Mouse (Mus musculus) forelimb bud, embryonic 11.5 days (tissue): ENCODE measurements around the gene Zfp326.

ENCODE experiments used
- DNase-seq: peaks from one replicate; pipeline ENCODE4 v3.0.0-alpha.2; 2012; ENCODE audit warnings: low read depth, low spot score

The Zfp326 gene

GRCm38 (mm10) chr5:105867427-105867826, 8.9 kb upstream of the Zfp326 start:
- no peak for DNase-seq

- peak; percentile 52 for DNase-seq
Observed at GRCm38 (mm10) chr5:105867841-105868447, 8.4 kb upstream of the Zfp326 start.

DNA sequence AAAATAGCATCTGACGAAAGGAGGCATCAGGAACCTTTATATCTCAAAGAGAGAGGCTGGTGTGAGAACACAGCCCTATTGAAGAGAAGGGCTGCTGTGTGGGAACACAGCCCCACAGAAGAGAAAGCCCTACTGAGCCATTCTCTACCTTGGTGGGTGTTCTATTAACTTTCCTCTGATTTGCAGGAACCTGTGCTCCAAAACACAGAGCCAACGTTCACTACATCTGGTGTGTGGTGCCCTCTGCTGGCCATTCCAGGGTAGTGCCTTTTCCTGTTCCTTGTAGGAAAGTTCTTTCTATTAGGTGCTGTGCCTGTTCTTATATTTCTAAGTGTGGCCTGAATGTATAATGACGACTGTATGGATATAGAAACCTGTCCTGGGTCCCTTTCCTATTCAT, 7.8 kb upstream of the Zfp326 start:
- peak; percentile 86 for DNase-seq

GRCm38 (mm10) chr5:105869739-105870138, 6.6 kb upstream of the Zfp326 start:
- DNase-seq, result no peak

GRCm38 (mm10) chr5:105871140-105871539, 5.2 kb upstream of the Zfp326 start:
- no peak for DNase-seq

- DNase-seq, result no peak
Observed at GRCm38 (mm10) chr5:105872176-105872575, 4.2 kb upstream of the Zfp326 start.

- no peak for DNase-seq
Observed at GRCm38 (mm10) chr5:105872916-105873315, 3.4 kb upstream of the Zfp326 start.

DNA sequence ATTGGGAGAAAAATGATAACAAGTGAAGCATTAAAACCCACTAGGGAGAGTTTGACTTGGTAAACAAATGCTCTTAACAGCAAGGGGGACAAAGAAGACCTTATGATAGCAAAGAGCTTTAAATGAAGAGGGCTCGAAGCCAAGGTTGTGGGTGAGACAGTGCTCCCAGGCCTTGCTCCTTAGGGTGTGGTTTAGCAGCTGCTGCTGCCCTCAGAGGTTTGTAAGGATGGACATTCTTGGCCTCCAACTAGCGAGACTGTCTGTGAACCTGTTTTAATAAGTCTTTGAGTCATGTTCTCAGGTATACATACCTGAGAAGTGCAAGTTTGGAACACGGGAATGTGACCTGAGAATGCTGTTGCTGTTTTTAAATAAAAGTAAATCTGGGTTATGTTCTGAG, 2.6 kb upstream of the Zfp326 start:
- DNase-seq, result no peak

DNA sequence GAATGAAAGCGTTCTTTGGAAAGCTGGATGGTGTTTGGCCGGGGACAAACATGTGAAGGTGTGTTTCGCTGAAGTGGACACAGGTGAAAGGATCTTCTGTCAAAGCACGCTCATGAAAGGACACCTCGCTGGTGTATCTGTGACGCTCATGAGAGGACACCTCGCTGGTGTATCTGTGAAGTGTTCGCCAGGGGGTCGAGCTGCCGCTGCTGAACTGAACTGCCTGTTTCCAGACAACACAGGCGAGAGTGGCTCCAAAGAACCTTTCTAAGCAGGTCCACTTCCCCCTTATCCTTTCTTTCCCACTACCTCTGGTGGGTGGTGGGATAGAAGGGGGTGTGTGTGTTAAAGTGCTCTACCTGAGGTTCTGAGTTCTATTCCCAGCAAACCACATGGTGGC, 1.9 kb upstream of the Zfp326 start:
- DNase-seq, result no peak

GRCm38 (mm10) chr5:105876925-105877774, 785 bp downstream of the Zfp326 start:
- peak; percentile 25 for DNase-seq

DNA sequence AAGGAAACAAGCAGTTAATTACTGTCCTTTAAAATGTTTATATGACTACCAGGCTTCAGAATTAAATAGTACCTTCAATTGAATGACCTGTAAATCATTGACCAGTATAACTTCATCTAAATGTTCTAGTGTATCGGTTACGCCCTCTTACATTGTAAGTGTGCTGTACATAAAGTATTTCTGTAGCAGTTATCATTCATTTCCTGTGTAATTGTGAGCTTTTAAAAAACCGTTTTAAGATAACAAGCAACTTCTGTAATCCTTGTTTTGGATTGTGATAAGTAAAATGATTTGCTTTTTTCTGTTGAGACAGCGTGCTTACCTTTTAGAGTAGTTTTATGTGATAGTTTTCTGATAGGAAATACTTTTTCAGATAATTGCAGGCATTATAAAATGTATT, 11.0 kb downstream of the Zfp326 start:
- no peak for DNase-seq

GRCm38 (mm10) chr5:105898161-105898560, 21.8 kb downstream of the Zfp326 start:
- DNase-seq, result no peak

DNA sequence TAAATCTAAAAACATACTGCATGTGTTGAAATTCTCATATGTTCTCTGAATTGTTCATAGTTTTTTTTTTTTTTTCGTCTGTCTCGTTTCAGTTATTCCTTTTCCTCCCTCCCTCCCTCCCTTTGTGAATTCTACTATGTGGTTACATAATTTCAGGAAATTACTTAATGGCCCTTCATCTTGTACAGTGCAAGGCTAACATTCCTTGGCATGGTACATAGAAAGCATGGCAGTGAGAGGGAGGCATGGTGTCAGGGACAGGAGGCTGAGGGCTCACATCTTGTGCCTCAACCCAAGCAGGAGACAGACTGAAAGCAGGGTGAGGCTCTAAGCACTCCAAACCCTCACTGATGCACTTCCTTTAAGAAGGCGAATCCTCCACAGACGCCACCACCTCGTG, 32.8 kb downstream of the Zfp326 start:
- no peak for DNase-seq

DNA sequence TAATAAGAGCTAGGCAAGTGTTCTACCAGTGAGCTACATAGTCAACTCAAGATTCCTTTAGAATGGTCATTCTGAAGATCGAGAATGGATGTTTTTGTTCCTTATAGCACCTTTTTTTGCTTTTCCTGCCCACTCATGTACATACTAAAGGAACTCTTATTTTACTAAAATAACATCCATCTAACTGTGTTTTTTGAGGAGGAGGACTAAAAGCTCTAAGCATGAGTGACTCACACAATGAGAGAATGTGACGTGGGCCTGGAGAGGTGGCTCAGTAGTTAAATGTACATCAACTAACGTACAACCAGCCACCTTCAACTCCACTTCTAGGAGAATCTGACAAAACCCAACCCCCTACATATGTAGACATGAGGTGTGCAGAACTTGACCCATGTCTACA, 33.3 kb downstream of the Zfp326 start:
- DNase-seq, result no peak

DNA sequence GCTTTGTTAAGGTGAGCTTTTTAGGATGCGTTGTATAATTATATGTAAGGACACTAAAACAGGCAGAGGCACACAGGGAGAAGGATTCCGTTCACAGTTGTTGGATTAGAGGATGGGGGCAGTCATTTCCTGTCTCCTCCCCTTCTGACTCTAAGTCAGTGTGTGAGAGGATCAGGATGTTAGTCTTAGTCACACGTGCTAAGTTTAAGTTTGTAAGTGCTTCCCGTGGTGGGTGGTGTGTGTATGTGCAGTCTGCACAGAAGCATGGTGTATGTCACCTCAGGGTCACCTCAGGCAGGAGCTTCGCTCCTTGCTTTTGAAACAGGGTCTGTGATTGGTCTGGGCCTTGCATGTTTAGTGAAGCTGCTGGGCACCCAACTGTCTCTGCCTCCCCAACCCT, 35.1 kb downstream of the Zfp326 start:
- DNase-seq, result no peak

GRCm38 (mm10) chr5:105917398-105917797, 41.0 kb downstream of the Zfp326 start:
- no peak for DNase-seq

DNA sequence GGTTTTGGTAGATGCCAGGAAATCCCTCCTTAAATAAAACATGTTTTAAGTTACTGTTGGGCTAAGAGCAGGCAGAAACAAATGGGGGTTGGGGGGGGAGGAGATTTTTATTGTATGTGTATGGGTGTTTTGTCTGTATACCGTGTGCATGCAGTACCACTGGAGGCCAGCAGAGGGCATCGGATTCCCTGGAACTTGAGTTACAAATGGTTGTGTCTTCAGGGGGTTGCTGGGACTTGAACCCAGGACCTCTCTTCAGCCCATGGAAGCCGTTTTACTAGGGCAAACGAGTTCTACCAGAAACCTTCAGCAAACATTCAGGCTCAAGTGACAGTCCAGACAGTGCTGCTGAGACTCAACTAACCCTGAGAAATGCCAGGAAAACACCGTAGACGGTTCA, 41.9 kb downstream of the Zfp326 start:
- peak; percentile 19 for DNase-seq

DNA sequence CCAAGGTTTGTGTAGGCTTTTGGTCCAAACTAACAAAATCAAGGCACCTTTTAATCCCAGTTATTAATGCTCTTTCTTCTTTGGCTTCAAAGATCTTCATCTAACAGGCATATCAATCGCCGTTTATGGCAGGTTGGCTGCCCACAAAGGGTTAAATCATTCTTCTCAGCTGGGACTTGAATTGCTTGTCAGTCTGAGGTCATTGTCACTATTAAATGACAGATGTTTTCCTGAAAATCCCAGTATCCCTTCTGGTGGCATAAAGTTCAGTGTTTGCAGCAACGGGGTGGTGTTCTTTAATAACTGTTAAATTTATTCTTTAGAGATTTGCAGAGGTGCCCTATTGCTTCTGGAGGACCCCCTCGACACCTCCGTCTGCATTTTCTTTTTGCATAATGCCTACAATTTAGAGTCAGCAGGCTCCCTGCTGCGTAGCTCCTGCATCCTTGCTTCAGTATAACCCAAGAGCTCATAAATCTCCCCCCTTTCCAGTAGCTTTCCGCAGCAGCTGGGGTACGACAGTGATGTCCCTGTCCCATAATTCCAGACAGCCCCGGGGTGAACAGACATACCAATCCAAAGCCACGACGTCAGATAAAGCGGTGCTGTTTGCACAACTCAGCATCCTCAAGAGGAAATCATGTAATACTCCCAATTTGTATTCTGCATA, 46.6 kb downstream of the Zfp326 start:
- no peak for DNase-seq

- peak; percentile 46 for DNase-seq
Observed at GRCm38 (mm10) chr5:105924347-105924746, 48.0 kb downstream of the Zfp326 start.

DNA sequence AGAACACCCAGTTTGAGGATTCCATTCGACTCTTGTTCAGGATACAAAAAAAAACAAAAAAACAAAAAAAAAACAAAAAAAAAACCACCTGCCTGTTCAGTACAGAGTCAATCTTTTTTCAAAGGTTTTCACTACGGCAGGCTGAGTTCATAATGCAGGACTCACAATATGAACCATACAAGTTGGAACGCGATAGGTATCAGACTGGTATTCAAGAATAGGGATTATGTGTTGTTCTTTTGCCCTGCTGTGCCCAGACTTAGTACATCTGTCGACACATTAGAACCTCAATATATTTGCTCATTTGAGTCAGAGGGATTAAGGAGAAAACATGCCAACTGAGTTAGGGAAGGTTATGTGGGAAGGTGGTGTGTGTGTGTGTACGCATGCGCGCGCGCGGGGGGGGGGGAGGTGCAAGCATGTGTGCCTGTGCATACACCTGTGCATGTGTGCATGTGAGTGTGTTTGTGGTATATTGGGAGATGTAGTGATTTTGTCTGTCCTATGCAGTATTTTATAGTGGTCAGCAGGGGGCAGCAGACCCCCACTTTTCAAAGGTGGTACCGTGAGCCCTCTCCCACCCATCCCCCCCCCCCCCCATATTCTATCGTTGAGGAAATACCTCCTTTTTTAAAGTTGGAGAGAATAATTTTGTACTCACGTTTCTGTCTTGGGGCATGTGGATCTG, 49.3 kb downstream of the Zfp326 start:
- DNase-seq, result peak; percentile 34

DNA sequence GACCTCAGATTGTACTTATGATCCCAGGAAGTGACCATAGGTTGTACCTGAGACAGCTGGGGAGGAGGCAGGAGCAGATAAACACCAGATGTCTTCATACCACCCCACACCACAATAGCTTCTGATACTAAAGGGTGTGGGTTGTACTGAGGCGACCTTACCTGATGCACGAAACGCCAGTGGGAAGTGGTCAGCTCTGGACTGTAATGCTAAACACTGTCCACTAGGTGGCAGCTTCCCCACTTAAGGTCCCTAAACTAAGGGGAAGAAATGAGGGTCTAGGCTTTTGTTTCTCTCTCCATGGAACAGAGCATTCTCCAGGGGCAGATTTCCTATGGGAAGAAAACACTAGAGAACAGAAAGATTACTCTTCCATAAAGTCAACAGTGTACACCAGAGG, 53.9 kb downstream of the Zfp326 start:
- no peak for DNase-seq

- DNase-seq, result no peak
Observed at GRCm38 (mm10) chr5:105932392-105932791, 56.0 kb downstream of the Zfp326 start.
